12 mouse cellular contexts compared by ENCODE assay signal in genomic region chr13:54378051-54378450, GRCm38 (mm10). TPM values are rescaled to one million over a fixed set of nuclear protein-coding genes. Genes with fewer than 3 reads are reported as not detected.
A peak's percentile ranks its signal among the peaks of the same experiment; 100 is the strongest.
DNase-seq lines count a peak whose midpoint lies in the region; ATAC-seq and TF ChIP-seq lines count a peak whose summit lies in the region.
"Had no signal": no experiment of that assay in that cellular context is flagged by ENCODE, and none has a peak within 500 bp of the region (broad histone marks: within the 10 kb centered on the region; RNA-seq: fewer than 3 reads in every experiment).

No protein-coding gene starts in this region.

- WGBS in kidney, embryonic 16.5 days: 61% methylated on average over 3 of the region's 3 CpGs
- WGBS in hindbrain, embryonic 13.5 days: 65% methylated on average over 3 of the region's 3 CpGs

- H3K27ac ChIP-seq in kidney, embryonic 16.5 days (ENCODE audit: low read length): no peak overlapping the region
- H3K27ac ChIP-seq in ES-E14 (ENCODE audit: insufficient read depth, low read depth, low read length, poor library complexity, severe bottlenecking): no peak overlapping the region
- H3K27ac ChIP-seq in embryonic fibroblast, embryonic 13.5 days (ENCODE audit: insufficient read depth, low read length): no peak overlapping the region
- H3K27ac ChIP-seq in hindbrain, embryonic 13.5 days: no peak overlapping the region
- H3K27ac ChIP-seq: embryonic facial prominence, embryonic 12.5 days had no signal

- no peaks in the 10 kb centered on the region for H3K9me3 ChIP-seq in kidney, embryonic 16.5 days (ENCODE audit: low read length)
- H3K9me3 ChIP-seq in ES-E14 (ENCODE audit: control insufficient read depth, insufficient read depth, low read depth, low read length): no peaks in the 10 kb centered on the region
- no peaks in the 10 kb centered on the region for H3K9me3 ChIP-seq in hindbrain, embryonic 13.5 days
- H3K9me3 ChIP-seq: embryonic facial prominence, embryonic 12.5 days had no signal

- 0 out of 2 replicates have a peak, but pooled peaks have one; percentile 4 for TF ChIP-seq CTCF in embryonic fibroblast, embryonic 13.5 days (IDR thresholded peaks at IDR 0.05; ENCODE audit: borderline replicate concordance, insufficient read depth, low read length)

- ATAC-seq in kidney, embryonic 16.5 days (ENCODE audit: low FRiP score, low TSS enrichment): no peak
- ATAC-seq in erythroid progenitor cell, adult 5-6 weeks (replicated peaks; ENCODE audit: low FRiP score, poor library complexity, severe bottlenecking): no peak
- ATAC-seq in hindbrain, embryonic 13.5 days (ENCODE audit: low FRiP score): no peak
- ATAC-seq: inflammation-experienced regulatory T-cells, adult 6 months had no signal

- in situ Hi-C loops in ES-E14 (cut with MboI; ENCODE audit: low sequenced_read_pairs in 2 of 2, unreplicated experiment in 2 of 2): loop anchor here in 1 of 2 experiments (5.0 kb wide), 1 partner anchor 131 kb away; no protein-coding TSS in a partner anchor

- H3K4me3 ChIP-seq in kidney, embryonic 16.5 days (ENCODE audit: low read length): no peak overlapping the region
- no peak overlapping the region for H3K4me3 ChIP-seq in ES-E14 (ENCODE audit: insufficient read depth in 1 of 2, low read depth in 1 of 2, low read length in 2 of 2, poor library complexity in 1 of 2, severe bottlenecking in 1 of 2)
- H3K4me3 ChIP-seq in embryonic fibroblast, embryonic 13.5 days (ENCODE audit: insufficient read depth, low read length): no peak overlapping the region
- H3K4me3 ChIP-seq in hindbrain, embryonic 13.5 days: no peak overlapping the region
- H3K4me3 ChIP-seq: embryonic facial prominence, embryonic 12.5 days; megakaryocyte, embryonic 14.5 days had no signal

- no peaks in the 10 kb centered on the region for H3K4me1 ChIP-seq in kidney, embryonic 16.5 days (ENCODE audit: insufficient read depth, low read length)
- peaks cover 0 to 7% of the 10 kb centered on the region in 2 experiments; a peak in 1 of 4 replicates for H3K4me1 ChIP-seq in ES-E14 (ENCODE audit: control insufficient read depth in 2 of 2, insufficient read depth in 2 of 2, low read length in 2 of 2, poor library complexity in 1 of 2)
- H3K4me1 ChIP-seq in embryonic fibroblast, embryonic 13.5 days (ENCODE audit: control insufficient read depth, insufficient read depth, low read length): no peaks in the 10 kb centered on the region
- peaks cover 19% of the 10 kb centered on the region for H3K4me1 ChIP-seq in hindbrain, embryonic 13.5 days (replicated peaks)

- DNase-seq in kidney, postnatal 10 days: peak; percentile 45
- DNase-seq in A20 (ENCODE audit: low read depth, low spot score): peak; percentile 48
- peak; percentile 62 for DNase-seq in ES-E14 (ENCODE audit: low read depth, low spot score)
- DNase-seq in ovary, postnatal 36 days (ENCODE audit: low spot score): no peak
- DNase-seq: gastrocnemius, postnatal 25 days had no signal

- no peak for TF ChIP-seq POLR2A in embryonic fibroblast, embryonic 13.5 days (IDR thresholded peaks at IDR 0.05; ENCODE audit: low read depth, low read length)

- no peak overlapping the region for H3K9ac ChIP-seq in kidney, embryonic 16.5 days (replicated peaks; ENCODE audit: low read length)
- H3K9ac ChIP-seq in ES-E14 (ENCODE audit: insufficient read depth, low read depth, low read length, poor library complexity, severe bottlenecking): no peak overlapping the region
- no peak overlapping the region for H3K9ac ChIP-seq in hindbrain, embryonic 13.5 days
- H3K9ac ChIP-seq: embryonic facial prominence, embryonic 12.5 days had no signal

- H3K36me3 ChIP-seq in kidney, embryonic 16.5 days (ENCODE audit: insufficient read depth, low read length): no peaks in the 10 kb centered on the region
- no peaks in the 10 kb centered on the region for H3K36me3 ChIP-seq in ES-E14 (ENCODE audit: control insufficient read depth, insufficient read depth, low read length, poor library complexity, severe bottlenecking)
- H3K36me3 ChIP-seq in hindbrain, embryonic 13.5 days: peaks cover 6% of the 10 kb centered on the region; the same call in 1 of the 2 replicates

- no peak overlapping the region for H3K4me2 ChIP-seq in kidney, embryonic 16.5 days (replicated peaks; ENCODE audit: low read depth, low read length)
- H3K4me2 ChIP-seq in hindbrain, embryonic 13.5 days: no peak overlapping the region
- H3K4me2 ChIP-seq: embryonic facial prominence, embryonic 12.5 days had no signal

- H3K27me3 ChIP-seq in kidney, embryonic 16.5 days (ENCODE audit: insufficient read depth, low read length): peaks cover 3% of the 10 kb centered on the region; the same call in 1 of the 2 replicates
- no peaks in the 10 kb centered on the region for H3K27me3 ChIP-seq in hindbrain, embryonic 13.5 days

TF ChIP-seq in ES-E14, 5 proteins besides CTCF, POLR2A, EP300 and RAD21:
- TF ChIP-seq ZC3H11A (IDR thresholded peaks at IDR 0.05; ENCODE audit: borderline replicate concordance, low read depth, low read length): peak; percentile 85
- no peak for TF ChIP-seq HCFC1 (IDR thresholded peaks at IDR 0.05; ENCODE audit: borderline replicate concordance, insufficient read depth, low read length)

RNA-seq across cellular contexts. Expression of gene Cplx2, which starts 6.9 kb away (rescaled TPM):
- polyA plus RNA-seq in kidney, embryonic 16.5 days (2015; fragmentation: Nextera tagmentation; extraction: Ambion mirVana): 5.8 and 6.0 TPM in 2 replicates
- total RNA-seq in ES-E14 (2012; rRNA removed): 0.21 and 0.67 TPM in 2 replicates
- polyA plus RNA-seq in embryonic fibroblast, embryonic 13.5 days (2011; ENCODE audit: insufficient read length, low read depth, missing spikeins): 12.3 and 13.2 TPM in 2 replicates
- total RNA-seq in erythroid progenitor cell, adult 5-6 weeks (2015; ENCODE audit: low replicate concordance): 2.9 and 5.4 TPM in 2 replicates
- total RNA-seq in erythroid progenitor cell, adult 5-6 weeks (2017; ENCODE audit: low replicate concordance): 2.1 and 2.2 TPM in 2 replicates
- polyA plus RNA-seq in hindbrain, embryonic 13.5 days (2015; fragmentation: Nextera tagmentation; extraction: Ambion mirVana): 15.8 and 21.2 TPM in 2 replicates
- polyA plus RNA-seq: inflammation-experienced regulatory T-cells, adult 6 months had no signal
